Mouse (Mus musculus): ENCODE measurements around the gene Gimap5. TPM values are rescaled to one million over a fixed set of nuclear protein-coding genes. Genes with fewer than 3 reads are reported as not detected.

Gimap5 gene
- total and polyA plus RNA-seq, 2 experiments from 2014 or later, result 8.4 to 12.2 TPM

GRCm38 (mm10) chr6:48732864-48733304 is 13.1 kb upstream of the Gimap5 start:
- H3K27me3 ChIP-seq (ENCODE audit: control insufficient read depth, insufficient read depth, low read length), result no peaks in the 10 kb centered on the region
- TF ChIP-seq CTCF (IDR thresholded peaks at IDR 0.05; ENCODE audit: low read depth), result no peak
- H3K9me3 ChIP-seq (replicated peaks; ENCODE audit: control insufficient read depth, low read length), result no peaks in the 10 kb centered on the region
- ATAC-seq (ENCODE audit: insufficient read depth, low read depth), result no peak
- H3K4me3 ChIP-seq (ENCODE audit: low read depth, low read length), result no peak overlapping the region
- no peak overlapping the region for H3K9ac ChIP-seq (replicated peaks; ENCODE audit: low read depth, low read length)
- H3K4me1 ChIP-seq (ENCODE audit: control insufficient read depth, insufficient read depth), result no peaks in the 10 kb centered on the region
- H3K4me2 ChIP-seq (ENCODE audit: low read depth, low read length), result no peak overlapping the region
- 39% methylated on average over 8 of the region's 8 CpGs for WGBS
- H3K27ac ChIP-seq (ENCODE audit: low read depth), result peak overlapping the region; percentile 26; the same call in 1 of the 2 replicates
- H3K36me3 ChIP-seq (replicated peaks; ENCODE audit: control insufficient read depth, insufficient read depth, low read length), result no peaks in the 10 kb centered on the region
- no peak for DNase-seq (ENCODE audit: low spot score)

- 77% methylated on average over 1 of the region's 1 CpGs for WGBS
- Histone ChIP-seq H3K9ac (replicated peaks; ENCODE audit: low read depth, low read length) (no peak overlapping the region), H3K4me2 (ENCODE audit: low read depth, low read length) (no peak overlapping the region), H3K27ac (ENCODE audit: low read depth) (no peak overlapping the region), H3K4me3 (ENCODE audit: low read depth, low read length) (no peak overlapping the region), H3K9me3 (replicated peaks; ENCODE audit: control insufficient read depth, low read length) (no peaks in the 10 kb centered on the region), H3K36me3 (replicated peaks; ENCODE audit: control insufficient read depth, insufficient read depth, low read length) (no peaks in the 10 kb centered on the region), H3K4me1 (ENCODE audit: control insufficient read depth, insufficient read depth) (no peaks in the 10 kb centered on the region), H3K27me3 (ENCODE audit: control insufficient read depth, insufficient read depth, low read length) (no peaks in the 10 kb centered on the region)
- DNase-seq (ENCODE audit: low spot score) (no peak), ATAC-seq (ENCODE audit: insufficient read depth, low read depth) (no peak)
- TF ChIP-seq EP300 (IDR thresholded peaks at IDR 0.05; ENCODE audit: low read depth) (no peak), CTCF (IDR thresholded peaks at IDR 0.05; ENCODE audit: low read depth) (no peak)
These were observed 12.3 kb upstream of the Gimap5 start for GRCm38 (mm10) chr6:48733660-48734059.

GRCm38 (mm10) chr6:48737053-48737452 is 8.9 kb upstream of the Gimap5 start:
- peaks cover 12% of the 10 kb centered on the region; the same call in 1 of the 2 replicates for H3K27me3 ChIP-seq (ENCODE audit: control insufficient read depth, insufficient read depth, low read length)
- DNase-seq (ENCODE audit: low spot score), result no peak
- TF ChIP-seq CTCF (IDR thresholded peaks at IDR 0.05; ENCODE audit: low read depth), result no peak
- no peak for TF ChIP-seq EP300 (IDR thresholded peaks at IDR 0.05; ENCODE audit: low read depth)
- no peak overlapping the region for H3K27ac ChIP-seq (ENCODE audit: low read depth)
- 0 out of 2 replicates have a peak, but pooled peaks cover 5% of the 10 kb centered on the region for H3K4me1 ChIP-seq (ENCODE audit: control insufficient read depth, insufficient read depth)
- H3K9me3 ChIP-seq (replicated peaks; ENCODE audit: control insufficient read depth, low read length), result no peaks in the 10 kb centered on the region
- H3K9ac ChIP-seq (replicated peaks; ENCODE audit: low read depth, low read length), result no peak overlapping the region
- H3K36me3 ChIP-seq (replicated peaks; ENCODE audit: control insufficient read depth, insufficient read depth, low read length), result no peaks in the 10 kb centered on the region
- no peak overlapping the region for H3K4me2 ChIP-seq (ENCODE audit: low read depth, low read length)
- 58% methylated on average over 2 of the region's 2 CpGs for WGBS
- no peak for ATAC-seq (ENCODE audit: insufficient read depth, low read depth)
- no peak overlapping the region for H3K4me3 ChIP-seq (ENCODE audit: low read depth, low read length)

GRCm38 (mm10) chr6:48737688-48738087 is 8.3 kb upstream of the Gimap5 start:
- ATAC-seq (ENCODE audit: insufficient read depth, low read depth), result no peak
- H3K9ac ChIP-seq (replicated peaks; ENCODE audit: low read depth, low read length), result no peak overlapping the region

GRCm38 (mm10) chr6:48738961-48739779 is 6.8 kb upstream of the Gimap5 start, which contains the start of gene Gimap1:
Gene Gimap1, plus strand, starts transcription at chr6:48739054.
- peak within 1 kb of the TSS; percentile 40; the same call in 1 of the 2 replicates for H3K9ac ChIP-seq (replicated peaks; ENCODE audit: low read depth, low read length)
- H3K4me3 ChIP-seq (ENCODE audit: low read depth, low read length), result peak within 1 kb of the TSS; percentile 42
- H3K4me1 ChIP-seq (ENCODE audit: control insufficient read depth, insufficient read depth), result peaks cover 10% of the 10 kb centered on the region; the same call in 1 of the 2 replicates
- peak within 1 kb of the TSS; percentile 54 for H3K4me2 ChIP-seq (ENCODE audit: low read depth, low read length)
- peak; percentile 13 for DNase-seq (ENCODE audit: low spot score)
- no peaks in the 10 kb centered on the region for H3K9me3 ChIP-seq (replicated peaks; ENCODE audit: control insufficient read depth, low read length)
- no peak for TF ChIP-seq EP300 (IDR thresholded peaks at IDR 0.05; ENCODE audit: low read depth)
- peaks cover 30% of the 10 kb centered on the region for H3K27me3 ChIP-seq (ENCODE audit: control insufficient read depth, insufficient read depth, low read length)
- 48% methylated on average over 15 of the region's 15 CpGs for WGBS
- peak within 1 kb of the TSS; percentile 81 for H3K27ac ChIP-seq (ENCODE audit: low read depth)
- H3K36me3 ChIP-seq (replicated peaks; ENCODE audit: control insufficient read depth, insufficient read depth, low read length), result no peaks in the 10 kb centered on the region
- ATAC-seq (ENCODE audit: insufficient read depth, low read depth), result no peak

More at GRCm38 (mm10) chr6:48737688-48738087, 8.3 kb upstream of the Gimap5 start:
- DNase-seq (ENCODE audit: low spot score), result no peak
- H3K4me3 ChIP-seq (ENCODE audit: low read depth, low read length), result no peak overlapping the region
- no peaks in the 10 kb centered on the region for H3K9me3 ChIP-seq (replicated peaks; ENCODE audit: control insufficient read depth, low read length)
- peaks cover 19% of the 10 kb centered on the region for H3K27me3 ChIP-seq (ENCODE audit: control insufficient read depth, insufficient read depth, low read length)
- no peaks in the 10 kb centered on the region for H3K36me3 ChIP-seq (replicated peaks; ENCODE audit: control insufficient read depth, insufficient read depth, low read length)
- peaks cover 7% of the 10 kb centered on the region; the same call in 1 of the 2 replicates for H3K4me1 ChIP-seq (ENCODE audit: control insufficient read depth, insufficient read depth)
- no peak for TF ChIP-seq CTCF (IDR thresholded peaks at IDR 0.05; ENCODE audit: low read depth)
- no peak for TF ChIP-seq EP300 (IDR thresholded peaks at IDR 0.05; ENCODE audit: low read depth)
- no peak overlapping the region for H3K4me2 ChIP-seq (ENCODE audit: low read depth, low read length)
- WGBS, result 70% methylated on average over 5 of the region's 5 CpGs
- H3K27ac ChIP-seq (ENCODE audit: low read depth), result no peak overlapping the region
